Mouse (Mus musculus) urinary bladder, postnatal 0 days (tissue): ENCODE results near the gene Ppm1a. TPM values are rescaled to one million over a fixed set of nuclear protein-coding genes. Genes with fewer than 3 reads are reported as not detected.

Source experiments
- polyA plus RNA-seq: library from polyadenylated mRNA; unstranded; fragments of >200 nt; fragmentation: Nextera tagmentation; extraction: Ambion mirVana; gene quantifications from 2 replicates; pipeline ENCODE4 v1.2.1, GENCODE M21; 2015

Ppm1a gene
- polyA plus RNA-seq, result 46.6 and 50.7 TPM in 2 replicates

DNA sequence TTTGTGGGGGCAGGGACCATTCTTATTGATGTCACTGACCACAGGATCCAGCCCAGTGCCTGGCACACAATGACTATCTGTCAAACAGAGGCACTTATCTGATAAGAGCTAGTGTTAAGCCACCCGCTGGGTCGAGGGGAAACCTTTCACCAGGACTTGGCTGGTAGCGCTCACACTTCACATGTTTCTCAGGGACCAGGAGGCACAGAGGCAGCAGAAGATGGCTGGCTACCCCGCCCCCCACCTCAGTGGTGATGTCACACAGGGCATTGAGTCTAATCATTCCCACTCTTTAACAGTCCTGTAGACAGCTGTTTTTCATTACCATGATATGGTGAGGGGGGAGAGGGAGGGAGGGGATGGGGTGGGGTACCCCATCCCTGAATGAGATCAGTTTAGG, at the start of gene Ppm1a:
Ppm1a (plus strand) TSS at position 370 of the 400 bp plus-strand sequence.

Other genes with a start within 250 kb of the Ppm1a start
- gene Pcnx4, start 221.1 kb upstream of the Ppm1a start, polyA plus RNA-seq, result 5.9 and 6.0 TPM in 2 replicates
- gene Gm4756, start 107.8 kb upstream of the Ppm1a start, polyA plus RNA-seq, result not detected in 2 replicates
- gene Dhrs7, start 92.5 kb upstream of the Ppm1a start, polyA plus RNA-seq, result 45.6 and 54.7 TPM in 2 replicates
- not detected in 2 replicates for gene Six6, start 182.4 kb downstream of the Ppm1a start, polyA plus RNA-seq
- gene 4930447C04Rik, start 183.3 kb downstream of the Ppm1a start, polyA plus RNA-seq, result 1.4 and 1.7 TPM in 2 replicates